25 mouse cellular contexts compared by ENCODE assay signal in genomic region chr11:7814556-7814955, GRCm38 (mm10).
"Had no signal": no experiment of that assay in that cellular context is flagged by ENCODE, and none has a peak within 500 bp of the region (broad histone marks: within the 10 kb centered on the region; RNA-seq: fewer than 3 reads in every experiment).

No protein-coding gene starts in this region.

- H3K4me1 ChIP-seq: heart, embryonic 10.5 days; heart, embryonic 12.5 days; hindbrain, embryonic 10.5 days; intestine, embryonic 15.5 days; limb, embryonic 10.5 days; limb, embryonic 12.5 days; liver, embryonic 13.5 days; liver, embryonic 15.5 days had no signal

- DNase-seq: gastrocnemius, adult 2 months; gastrocnemius, postnatal 10 days; gastrocnemius, postnatal 25 days; heart, adult 18-20 months; heart, postnatal 10 days; heart, postnatal 4 days; kidney, adult 18-20 months; kidney, adult 8-10 months; kidney, postnatal 10 days; kidney, postnatal 25 days; kidney, postnatal 4 days; liver; liver, embryonic 13.5 days had no signal

- H3K9me3 ChIP-seq: heart, embryonic 10.5 days; heart, embryonic 12.5 days; hindbrain, embryonic 10.5 days; intestine, embryonic 15.5 days; limb, embryonic 10.5 days; limb, embryonic 12.5 days; liver, embryonic 13.5 days; liver, embryonic 15.5 days had no signal

- H3K27me3 ChIP-seq: heart, embryonic 12.5 days; intestine, embryonic 15.5 days; limb, embryonic 12.5 days; liver, embryonic 13.5 days; liver, embryonic 15.5 days had no signal

- H3K27ac ChIP-seq: gastrocnemius, adult 2 months; heart, embryonic 10.5 days; hindbrain, embryonic 10.5 days; intestine, embryonic 15.5 days; layer of hippocampus, adult 2 months; left cerebral cortex, adult 2 months; limb, embryonic 10.5 days; limb, embryonic 12.5 days; liver, embryonic 13.5 days; liver, embryonic 15.5 days had no signal

- ATAC-seq: inflammation-experienced regulatory T-cells, adult 6 months; intestine, embryonic 15.5 days; intestine, postnatal 0 days had no signal

- H3K36me3 ChIP-seq: heart, embryonic 10.5 days; heart, embryonic 12.5 days; hindbrain, embryonic 10.5 days; intestine, embryonic 15.5 days; limb, embryonic 10.5 days; limb, embryonic 12.5 days; liver, embryonic 13.5 days; liver, embryonic 15.5 days had no signal

- H3K4me2 ChIP-seq: heart, embryonic 12.5 days; intestine, embryonic 15.5 days; limb, embryonic 12.5 days; liver, embryonic 11.5 days; liver, embryonic 13.5 days; liver, embryonic 15.5 days had no signal

- H3K9ac ChIP-seq: heart, embryonic 12.5 days; intestine, embryonic 15.5 days; limb, embryonic 12.5 days; liver, embryonic 13.5 days; liver, embryonic 15.5 days had no signal

- H3K4me3 ChIP-seq: gastrocnemius, adult 2 months; heart, embryonic 10.5 days; heart, embryonic 12.5 days; hindbrain, embryonic 10.5 days; intestine, embryonic 15.5 days; layer of hippocampus, adult 2 months; left cerebral cortex, adult 2 months; limb, embryonic 10.5 days; limb, embryonic 12.5 days; liver, embryonic 13.5 days; liver, embryonic 15.5 days had no signal
